Mouse (Mus musculus) gastrocnemius, adult 18-20 months (tissue): Measurements from ENCODE around the gene Bloc1s4. TPM values are rescaled to one million over a fixed set of nuclear protein-coding genes. Genes with fewer than 3 reads are reported as not detected.

Experiments used
- DNase-seq: peaks from one replicate; pipeline ENCODE4 v3.0.0; 2021; ENCODE audit warnings: low spot score
- long read RNA-seq, 2 experiments: library from polyadenylated mRNA; stranded (forward); transcript quantifications; one replicate each; pipeline ENCODE4 v2.0.0; 2021
- total RNA-seq, 2 experiments: library from RNA; stranded (reverse); gene quantifications; 2 replicates each; pipeline ENCODE4 v1.2.3; 2021

The Bloc1s4 gene
- 10 to 100 TPM in 1 of 2 experiments, 1 to 10 TPM in 1; 9.4 to 10.1 TPM for total RNA-seq
- long read RNA-seq, experiment 1, transcript Bloc1s4-201 (1 exons, 1,273 nt), result major isoform, 19 of 19 reads
- long read RNA-seq, experiment 1, partial matches to known transcripts, result 0 of 19 reads
- long read RNA-seq, experiment 1, other reads (novel, unspliced or antisense), result 0 of 19 reads
- long read RNA-seq, experiment 2, transcript Bloc1s4-201 (1 exons, 1,273 nt), result major isoform, 22 of 22 reads
- long read RNA-seq, experiment 2, partial matches to known transcripts, result 0 of 22 reads
- long read RNA-seq, experiment 2, other reads (novel, unspliced or antisense), result 0 of 22 reads

- peak; percentile 90 for DNase-seq
Measured at GRCm38 (mm10) chr5:36748536-36749061, at the start of gene Bloc1s4. Gene Bloc1s4 (minus strand): TSS chr5:36748650.

- no peak for DNase-seq
Measured at GRCm38 (mm10) chr5:36797291-36797690, 48.8 kb upstream of the Bloc1s4 start.

- peak; percentile 94 for DNase-seq
Measured at GRCm38 (mm10) chr5:36796296-36797014, 48.0 kb upstream of the Bloc1s4 start, which contains the start of gene Mrfap1. Gene Mrfap1 (minus strand): TSS chr5:36796772.

GRCm38 (mm10) chr5:36795647-36796295 is 47.3 kb upstream of the Bloc1s4 start:
- peak; percentile 59 for DNase-seq

GRCm38 (mm10) chr5:36791861-36792260 is 43.4 kb upstream of the Bloc1s4 start:
- DNase-seq, result no peak

- DNase-seq, result no peak
Measured at GRCm38 (mm10) chr5:36786052-36786451, 37.6 kb upstream of the Bloc1s4 start.

GRCm38 (mm10) chr5:36779512-36779911 is 31.1 kb upstream of the Bloc1s4 start:
- DNase-seq, result no peak

GRCm38 (mm10) chr5:36778901-36779300 is 30.5 kb upstream of the Bloc1s4 start:
- DNase-seq, result no peak

GRCm38 (mm10) chr5:36777186-36777585 is 28.7 kb upstream of the Bloc1s4 start:
- no peak for DNase-seq

- DNase-seq, result no peak
Measured at GRCm38 (mm10) chr5:36776021-36776575, 27.6 kb upstream of the Bloc1s4 start.

GRCm38 (mm10) chr5:36775317-36775716 is 26.9 kb upstream of the Bloc1s4 start:
- DNase-seq, result no peak

GRCm38 (mm10) chr5:36772586-36772985 is 24.1 kb upstream of the Bloc1s4 start:
- DNase-seq, result no peak

GRCm38 (mm10) chr5:36769603-36770002 is 21.2 kb upstream of the Bloc1s4 start:
- no peak for DNase-seq

GRCm38 (mm10) chr5:36766958-36767703 is 18.7 kb upstream of the Bloc1s4 start:
- no peak for DNase-seq

GRCm38 (mm10) chr5:36759848-36760247 is 11.4 kb upstream of the Bloc1s4 start:
- no peak for DNase-seq

- no peak for DNase-seq
Measured at GRCm38 (mm10) chr5:36757033-36757432, 8.6 kb upstream of the Bloc1s4 start.

- no peak for DNase-seq
Measured at GRCm38 (mm10) chr5:36750119-36751078, 1.9 kb upstream of the Bloc1s4 start.

GRCm38 (mm10) chr5:36747794-36748535 is 485 bp downstream of the Bloc1s4 start:
- DNase-seq, result no peak

GRCm38 (mm10) chr5:36747071-36747470 is 1.4 kb downstream of the Bloc1s4 start:
- DNase-seq, result no peak
